Mouse (Mus musculus): ENCODE data around the gene Lrrc29.

DNA sequence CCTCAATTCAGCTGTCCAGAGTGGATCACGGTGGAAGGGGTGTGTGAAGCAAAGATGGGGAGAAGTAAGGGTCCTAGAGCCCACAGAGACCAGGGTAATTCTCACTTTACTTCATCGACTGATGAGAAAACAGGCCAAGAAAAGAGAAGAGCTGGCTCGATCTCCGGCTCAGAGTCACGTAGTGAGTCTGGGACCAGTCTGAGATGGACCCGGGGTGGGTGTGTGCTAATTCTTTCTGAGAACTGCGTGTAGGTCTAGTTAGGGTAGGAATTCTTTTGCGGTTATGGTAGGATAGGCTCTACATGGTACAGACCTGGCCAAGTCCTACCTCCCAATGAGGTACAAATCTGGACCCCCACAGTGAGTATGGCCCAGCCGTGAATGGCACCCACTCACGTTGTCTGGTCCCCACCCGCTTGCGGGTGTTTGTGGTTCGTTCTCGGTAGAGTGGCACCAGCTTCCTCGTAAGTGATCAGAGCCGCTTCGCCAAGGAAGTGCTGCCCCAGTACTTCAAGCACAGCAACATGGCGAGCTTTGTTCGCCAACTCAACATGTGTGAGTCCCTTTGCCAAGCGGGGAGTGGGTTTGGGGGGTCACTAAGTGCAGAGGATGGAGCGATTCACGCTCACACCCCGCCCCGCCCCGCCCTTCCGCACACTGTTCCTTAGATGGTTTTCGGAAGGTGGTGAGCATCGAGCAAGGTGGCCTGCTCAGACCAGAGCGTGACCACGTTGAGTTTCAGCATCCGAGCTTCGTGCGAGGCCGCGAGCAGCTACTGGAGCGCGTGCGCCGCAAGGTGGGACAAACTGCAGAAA is 55.8 kb downstream of the Lrrc29 start:
- no peak for TF ChIP-seq CTCF (IDR thresholded peaks at IDR 0.05; ENCODE audit: borderline replicate concordance, extremely low read depth, insufficient read depth, insufficient read length)
- no peak for TF ChIP-seq POLR2A (IDR thresholded peaks at IDR 0.05; ENCODE audit: borderline replicate concordance, extremely low read depth, insufficient read depth, insufficient read length, poor library complexity, severe bottlenecking)

Data from brain, embryonic 14.5 days (tissue).